Mouse (Mus musculus) ES-E14 (cell line): ENCODE data around the gene Syt9.

Source experiments
- CHD2 ChIP-seq: IDR thresholded peaks from 2 replicates; pipeline ENCODE4 v1.6.1; 2014; ENCODE audit warnings: mild to moderate bottlenecking, low read depth, low read length, inconsistent platforms
- HCFC1 ChIP-seq: IDR thresholded peaks from 2 replicates; pipeline ENCODE4 v1.6.1; 2012; ENCODE audit warnings: low read length, inconsistent platforms, borderline replicate concordance; ENCODE audit not compliant: insufficient read depth
- MAFK ChIP-seq: IDR thresholded peaks from 2 replicates; pipeline ENCODE4 v1.6.1; 2014; ENCODE audit warnings: mild to moderate bottlenecking, low read depth, low read length, inconsistent platforms; ENCODE audit not compliant: insufficient read depth
- ZNF384 ChIP-seq: IDR thresholded peaks from 2 replicates; pipeline ENCODE4 v1.6.1; 2012; ENCODE audit warnings: low read depth, low read length, inconsistent platforms

DNA sequence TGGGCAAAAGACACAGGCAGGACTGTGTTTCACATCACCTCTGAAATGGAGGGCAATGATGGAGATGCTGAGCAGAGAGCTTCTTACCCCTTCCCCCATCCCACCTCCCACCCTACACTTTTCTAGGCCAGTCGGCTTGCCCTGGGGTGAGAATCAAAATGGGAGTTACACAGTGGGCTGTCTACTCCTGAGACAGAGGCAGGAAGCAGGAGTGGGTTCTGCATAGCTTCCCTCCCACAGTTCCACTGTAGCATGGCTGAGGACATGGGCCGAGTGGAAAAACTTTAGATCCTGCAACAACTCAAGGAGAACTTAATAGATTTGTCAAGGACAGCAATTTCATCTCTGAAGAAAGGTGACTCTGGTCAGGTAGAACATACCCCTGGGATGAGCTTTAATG lies 84.1 kb downstream of the Syt9 start:
- TF ChIP-seq HCFC1 (no peak), ZNF384 (no peak), CHD2 (no peak), MAFK (no peak)
